Mouse (Mus musculus): Measurements from ENCODE around the gene Trim30c. TPM values are rescaled to one million over a fixed set of nuclear protein-coding genes. Genes with fewer than 3 reads are reported as not detected.

The Trim30c gene
- polyA plus RNA-seq (2014; fragmentation: Illumina TruSeq; extraction: RNeasy Lipid Tissue Mini Kit (QIAGEN cat#74804); ENCODE audit: low replicate concordance) = 1.4 TPM

DNA sequence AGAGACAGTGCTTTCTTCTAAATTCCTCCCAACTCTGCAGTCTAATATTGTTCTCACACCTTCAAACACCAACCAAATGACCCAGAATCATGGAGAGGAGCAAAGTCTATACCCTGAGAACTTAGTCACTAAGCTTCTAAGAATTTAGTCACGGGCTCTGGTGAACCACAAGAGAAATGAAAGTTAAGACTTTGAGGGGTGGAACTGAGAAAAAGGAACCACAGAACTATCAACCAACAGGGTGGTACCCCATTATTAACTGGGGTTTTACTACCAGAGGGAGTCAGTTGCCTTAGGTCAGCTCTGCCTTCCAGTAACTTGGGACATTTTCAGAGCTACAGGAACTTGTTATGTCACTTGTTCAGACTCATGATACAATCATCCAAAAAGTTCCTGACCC lies at the start of gene Trim30c:
Gene Trim30c, minus strand, starts transcription at position 140 of the 400 bp plus-strand sequence.

DNA sequence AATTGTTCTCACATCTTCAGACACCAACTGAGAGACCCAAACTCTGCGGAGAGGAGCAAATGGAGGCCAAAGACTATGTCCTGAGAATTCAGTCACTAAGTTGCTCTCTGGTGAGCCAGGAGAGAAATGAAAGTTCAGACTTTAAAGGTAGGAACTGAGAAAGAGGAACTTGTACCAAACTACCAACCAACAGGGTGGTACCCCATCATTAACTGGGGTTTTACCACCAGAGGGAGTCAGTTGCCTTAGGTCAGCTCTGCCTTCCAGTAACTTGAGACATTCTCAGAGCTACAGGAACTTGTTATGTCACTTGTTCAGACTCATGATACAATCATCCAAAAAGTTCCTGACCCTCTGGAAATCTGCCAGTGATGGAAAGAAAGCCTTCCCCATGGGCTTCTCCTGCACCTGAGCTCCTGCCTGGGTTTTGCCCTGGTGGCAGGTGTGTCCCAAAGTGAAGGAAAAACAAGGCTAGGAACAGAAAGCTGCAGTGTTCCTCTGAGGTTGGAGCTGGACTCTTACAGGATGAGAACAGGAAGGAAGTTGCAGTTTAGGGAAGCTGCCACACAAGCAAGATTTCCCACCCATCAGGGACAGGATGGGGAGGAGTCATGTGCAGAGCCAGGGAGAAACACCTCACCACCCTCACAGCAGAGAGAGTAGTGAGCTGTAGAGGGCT lies 30.8 kb downstream of the Trim30c start, which contains the start of gene Trim30b:
Gene Trim30b, minus strand, starts transcription at position 149 of the 679 bp plus-strand sequence.

DNA sequence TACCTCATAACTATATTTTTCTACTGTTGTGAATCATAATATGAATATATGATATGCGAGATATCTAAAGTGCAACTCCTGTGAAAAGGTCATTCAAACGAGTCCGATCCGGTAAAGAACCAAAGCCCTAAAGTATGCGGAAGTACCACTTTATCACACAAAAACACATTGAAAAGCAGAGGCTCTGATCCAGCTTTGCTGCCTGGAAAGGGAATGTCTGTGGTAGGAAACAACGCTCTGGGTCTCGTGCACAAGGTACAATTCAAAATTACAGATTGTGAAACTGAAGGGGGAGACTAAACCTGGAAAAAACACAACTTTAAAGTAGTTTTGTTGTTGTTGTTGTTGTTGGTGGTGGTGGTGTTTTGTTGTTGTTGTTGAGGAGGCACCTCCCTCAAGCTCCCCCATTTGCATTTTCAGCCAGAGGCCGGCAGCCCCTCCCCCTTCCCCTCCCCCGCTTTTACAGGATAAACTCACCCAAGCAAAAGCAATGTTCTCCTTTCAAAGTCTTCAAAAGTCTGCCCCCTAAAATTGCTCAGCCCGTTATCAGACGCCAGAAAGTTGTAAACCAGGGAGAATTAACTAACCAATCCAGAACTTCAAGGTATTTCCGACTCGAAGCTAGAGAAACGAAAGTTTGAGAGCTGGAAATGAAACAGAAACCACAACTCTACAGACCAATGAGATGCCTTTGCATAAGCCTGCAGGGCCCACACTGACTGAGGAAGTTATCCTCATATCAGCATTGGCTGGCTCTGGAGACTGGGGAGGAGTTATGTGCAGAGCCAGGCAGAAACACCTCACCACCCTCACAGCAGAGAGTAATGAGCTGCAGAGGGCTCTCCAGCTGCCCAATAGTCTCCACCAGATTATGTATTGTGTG lies 47.7 kb downstream of the Trim30c start, which contains the start of gene Trim12c:
Gene Trim12c, minus strand, starts transcription at position 646 of the 883 bp plus-strand sequence.

Other genes starting within 250 kb of the Trim30c start
- gene Olfm5, start 236.0 kb downstream of the Trim30c start, polyA plus RNA-seq (2014; fragmentation: Illumina TruSeq; extraction: RNeasy Lipid Tissue Mini Kit (QIAGEN cat#74804); ENCODE audit: low replicate concordance) = not detected
- gene Olfr648, start 217.4 kb downstream of the Trim30c start, polyA plus RNA-seq (2014; fragmentation: Illumina TruSeq; extraction: RNeasy Lipid Tissue Mini Kit (QIAGEN cat#74804); ENCODE audit: low replicate concordance) = 0.19 TPM
- not detected for gene Olfr649, start 204.9 kb downstream of the Trim30c start, polyA plus RNA-seq (2014; fragmentation: Illumina TruSeq; extraction: RNeasy Lipid Tissue Mini Kit (QIAGEN cat#74804); ENCODE audit: low replicate concordance)
- 2.7 TPM for gene Trim6, start 182.0 kb downstream of the Trim30c start, polyA plus RNA-seq (2014; fragmentation: Illumina TruSeq; extraction: RNeasy Lipid Tissue Mini Kit (QIAGEN cat#74804); ENCODE audit: low replicate concordance)
- 39.9 TPM for gene Trim34a, start 156.4 kb downstream of the Trim30c start, polyA plus RNA-seq (2014; fragmentation: Illumina TruSeq; extraction: RNeasy Lipid Tissue Mini Kit (QIAGEN cat#74804); ENCODE audit: low replicate concordance)
- gene Trim5, start 112.7 kb downstream of the Trim30c start, polyA plus RNA-seq (2014; fragmentation: Illumina TruSeq; extraction: RNeasy Lipid Tissue Mini Kit (QIAGEN cat#74804); ENCODE audit: low replicate concordance) = 27.1 TPM
- 70.7 TPM for gene Trim12a, start 85.4 kb downstream of the Trim30c start, polyA plus RNA-seq (2014; fragmentation: Illumina TruSeq; extraction: RNeasy Lipid Tissue Mini Kit (QIAGEN cat#74804); ENCODE audit: low replicate concordance)
- gene Trim34b, start 71.4 kb downstream of the Trim30c start, polyA plus RNA-seq (2014; fragmentation: Illumina TruSeq; extraction: RNeasy Lipid Tissue Mini Kit (QIAGEN cat#74804); ENCODE audit: low replicate concordance) = not detected
- gene Trim12c, start 47.5 kb downstream of the Trim30c start, polyA plus RNA-seq (2014; fragmentation: Illumina TruSeq; extraction: RNeasy Lipid Tissue Mini Kit (QIAGEN cat#74804); ENCODE audit: low replicate concordance) = 86.4 TPM
- 1.3 TPM for gene Trim30b, start 31.0 kb downstream of the Trim30c start, polyA plus RNA-seq (2014; fragmentation: Illumina TruSeq; extraction: RNeasy Lipid Tissue Mini Kit (QIAGEN cat#74804); ENCODE audit: low replicate concordance)
- 56.4 TPM for gene Trim30a, start 64.4 kb upstream of the Trim30c start, polyA plus RNA-seq (2014; fragmentation: Illumina TruSeq; extraction: RNeasy Lipid Tissue Mini Kit (QIAGEN cat#74804); ENCODE audit: low replicate concordance)
- 390 TPM for gene Trim30d, start 107.0 kb upstream of the Trim30c start, polyA plus RNA-seq (2014; fragmentation: Illumina TruSeq; extraction: RNeasy Lipid Tissue Mini Kit (QIAGEN cat#74804); ENCODE audit: low replicate concordance)
- gene Olfr651, start 149.3 kb upstream of the Trim30c start, polyA plus RNA-seq (2014; fragmentation: Illumina TruSeq; extraction: RNeasy Lipid Tissue Mini Kit (QIAGEN cat#74804); ENCODE audit: low replicate concordance) = not detected
- gene Olfr652, start 160.1 kb upstream of the Trim30c start, polyA plus RNA-seq (2014; fragmentation: Illumina TruSeq; extraction: RNeasy Lipid Tissue Mini Kit (QIAGEN cat#74804); ENCODE audit: low replicate concordance) = not detected
- not detected for gene Olfr653, start 176.5 kb upstream of the Trim30c start, polyA plus RNA-seq (2014; fragmentation: Illumina TruSeq; extraction: RNeasy Lipid Tissue Mini Kit (QIAGEN cat#74804); ENCODE audit: low replicate concordance)
- not detected for gene Olfr654, start 186.2 kb upstream of the Trim30c start, polyA plus RNA-seq (2014; fragmentation: Illumina TruSeq; extraction: RNeasy Lipid Tissue Mini Kit (QIAGEN cat#74804); ENCODE audit: low replicate concordance)
- not detected for gene Olfr655, start 200.9 kb upstream of the Trim30c start, polyA plus RNA-seq (2014; fragmentation: Illumina TruSeq; extraction: RNeasy Lipid Tissue Mini Kit (QIAGEN cat#74804); ENCODE audit: low replicate concordance)
- not detected for gene Olfr656, start 213.1 kb upstream of the Trim30c start, polyA plus RNA-seq (2014; fragmentation: Illumina TruSeq; extraction: RNeasy Lipid Tissue Mini Kit (QIAGEN cat#74804); ENCODE audit: low replicate concordance)
- gene Olfr657, start 224.0 kb upstream of the Trim30c start, polyA plus RNA-seq (2014; fragmentation: Illumina TruSeq; extraction: RNeasy Lipid Tissue Mini Kit (QIAGEN cat#74804); ENCODE audit: low replicate concordance) = not detected
- gene Olfr658, start 246.5 kb upstream of the Trim30c start, polyA plus RNA-seq (2014; fragmentation: Illumina TruSeq; extraction: RNeasy Lipid Tissue Mini Kit (QIAGEN cat#74804); ENCODE audit: low replicate concordance) = 0.15 TPM

Data from small intestine, adult 10 weeks (tissue).